Mouse (Mus musculus): ENCODE results near the gene 2010111I01Rik. TPM values are rescaled to one million over a fixed set of nuclear protein-coding genes. Genes with fewer than 3 reads are reported as not detected.

The 2010111I01Rik gene
- 31.0 and 42.3 TPM in 2 replicates for polyA plus RNA-seq (2012; rRNA removed)

GRCm38 (mm10) chr13:62964640-62965311 is at the start of gene 2010111I01Rik:
Gene 2010111I01Rik (plus strand): TSS chr13:62964893.

Other genes with a start within 250 kb of the 2010111I01Rik start
- gene Platr25, start 204.2 kb upstream of the 2010111I01Rik start, polyA plus RNA-seq (2012; rRNA removed), result 18.4 and 20.3 TPM in 2 replicates
- gene Gm5141, start 179.1 kb upstream of the 2010111I01Rik start, polyA plus RNA-seq (2012; rRNA removed), result 4.8 and 5.5 TPM in 2 replicates
- 0.88 and 1.1 TPM in 2 replicates for gene Fbp2, start 106.5 kb upstream of the 2010111I01Rik start, polyA plus RNA-seq (2012; rRNA removed)
- gene Fbp1, start 76.6 kb upstream of the 2010111I01Rik start, polyA plus RNA-seq (2012; rRNA removed), result 0.17 and 0.27 TPM in 2 replicates